Mouse (Mus musculus) lung, postnatal 4 days (tissue): ENCODE data around the gene Ndfip2.

Experiments used
- DNase-seq, 2 experiments: peaks; one replicate each; pipeline ENCODE4 v3.0.0; 2021

The Ndfip2 gene

DNA sequence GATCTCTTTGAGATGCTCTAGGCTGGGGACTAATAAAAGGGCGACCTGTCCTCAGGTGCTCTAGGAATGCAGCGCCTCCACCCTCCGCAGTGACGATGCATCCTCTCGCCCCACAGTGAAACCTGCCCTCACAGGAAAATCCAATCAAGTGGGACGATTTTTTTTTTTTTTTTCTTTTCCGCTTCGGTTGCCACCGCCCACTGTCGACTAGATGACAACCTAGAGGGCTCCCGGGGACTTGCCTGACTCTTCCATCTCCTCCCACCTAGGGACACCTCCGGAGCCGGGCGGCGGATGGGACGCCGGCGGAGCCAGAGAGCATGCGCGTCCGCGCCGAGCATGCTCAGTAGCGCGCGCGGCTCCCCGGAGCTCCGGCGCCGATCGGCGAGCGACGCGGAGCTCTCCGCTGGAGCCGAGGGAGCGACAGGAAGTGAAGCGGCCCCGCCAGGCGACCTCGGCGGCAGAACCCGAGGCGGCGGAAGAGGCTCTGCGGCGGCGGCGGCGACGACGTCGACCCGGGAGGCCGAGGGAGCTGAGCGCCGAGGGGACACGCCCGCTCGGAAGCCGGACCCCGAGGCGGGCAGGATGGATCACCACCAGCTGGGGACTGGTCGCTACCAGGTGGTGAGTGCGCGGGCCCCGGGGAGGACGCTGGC is at the start of gene Ndfip2:
Gene Ndfip2 (plus strand): TSS at position 195 of the 656 bp plus-strand sequence.
- peak; percentile 89 to 94 for DNase-seq

DNA sequence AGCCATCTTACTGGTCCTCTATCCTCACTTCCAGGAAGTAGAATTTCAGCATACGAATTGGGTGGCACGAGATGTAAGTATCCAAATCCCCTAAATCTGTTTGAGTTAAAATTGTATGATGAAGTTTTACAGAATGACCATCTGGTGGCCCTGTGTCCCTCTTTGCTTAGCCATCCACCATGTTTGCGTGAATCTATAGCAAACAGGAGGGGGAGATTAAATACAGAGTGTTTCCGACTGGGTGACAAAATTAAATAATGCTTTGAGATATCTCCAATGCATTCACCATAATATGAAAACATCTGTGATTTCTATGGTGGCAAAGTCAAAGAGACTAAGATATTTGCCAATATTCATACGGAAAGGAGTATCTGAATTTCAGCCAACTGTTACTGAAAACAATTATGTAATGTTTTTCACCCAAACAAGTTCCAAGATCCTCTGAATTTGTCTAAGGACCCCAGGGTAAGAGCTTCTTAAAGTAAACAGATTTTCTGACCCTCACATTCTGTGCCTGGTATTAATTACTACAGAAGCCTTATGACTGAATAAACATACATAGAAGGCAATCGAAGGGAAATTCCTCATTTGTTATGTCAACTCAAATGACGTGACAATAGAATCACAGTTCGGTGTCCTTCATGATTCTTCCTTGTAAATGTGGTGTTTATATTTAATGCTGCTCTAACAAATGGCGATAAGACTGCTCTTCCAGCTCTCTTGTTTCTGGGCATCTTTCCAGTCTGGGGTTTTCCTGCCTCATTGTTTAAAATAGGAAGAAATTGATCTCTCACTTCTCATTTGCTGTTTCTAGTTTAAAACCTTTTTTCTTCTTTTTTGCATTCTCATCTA is 38.6 kb upstream of the Ndfip2 start:
- DNase-seq: no peak

- no peak for DNase-seq
Observed at GRCm38 (mm10) chr14:105222240-105222639, 36.1 kb upstream of the Ndfip2 start.

- no peak for DNase-seq
Observed at GRCm38 (mm10) chr14:105225790-105226189, 32.6 kb upstream of the Ndfip2 start.

DNA sequence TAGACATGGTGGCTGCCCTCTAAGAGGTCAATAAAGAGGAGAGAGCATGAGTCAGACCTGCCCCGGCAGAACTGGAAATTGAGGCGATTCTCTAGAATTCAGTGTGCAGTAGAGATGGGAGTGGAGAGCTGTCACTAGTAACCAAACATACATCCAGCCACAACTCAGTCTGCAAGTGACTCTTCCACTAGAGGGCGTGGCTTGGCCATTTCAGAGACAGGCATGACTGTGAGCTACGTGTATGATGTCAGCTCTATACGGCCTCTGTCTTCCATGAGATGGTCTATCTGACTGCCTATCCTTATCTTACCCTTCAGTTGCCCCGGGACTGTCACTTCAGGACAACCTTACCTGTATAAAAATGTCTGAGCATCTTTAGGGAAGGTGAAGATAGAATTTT is 26.0 kb upstream of the Ndfip2 start:
- DNase-seq: peak in 1 of 2 experiments; percentile 12

- no peak for DNase-seq
Observed at GRCm38 (mm10) chr14:105236596-105236995, 21.8 kb upstream of the Ndfip2 start.

- no peak for DNase-seq
Observed at GRCm38 (mm10) chr14:105237736-105238135, 20.6 kb upstream of the Ndfip2 start.

DNA sequence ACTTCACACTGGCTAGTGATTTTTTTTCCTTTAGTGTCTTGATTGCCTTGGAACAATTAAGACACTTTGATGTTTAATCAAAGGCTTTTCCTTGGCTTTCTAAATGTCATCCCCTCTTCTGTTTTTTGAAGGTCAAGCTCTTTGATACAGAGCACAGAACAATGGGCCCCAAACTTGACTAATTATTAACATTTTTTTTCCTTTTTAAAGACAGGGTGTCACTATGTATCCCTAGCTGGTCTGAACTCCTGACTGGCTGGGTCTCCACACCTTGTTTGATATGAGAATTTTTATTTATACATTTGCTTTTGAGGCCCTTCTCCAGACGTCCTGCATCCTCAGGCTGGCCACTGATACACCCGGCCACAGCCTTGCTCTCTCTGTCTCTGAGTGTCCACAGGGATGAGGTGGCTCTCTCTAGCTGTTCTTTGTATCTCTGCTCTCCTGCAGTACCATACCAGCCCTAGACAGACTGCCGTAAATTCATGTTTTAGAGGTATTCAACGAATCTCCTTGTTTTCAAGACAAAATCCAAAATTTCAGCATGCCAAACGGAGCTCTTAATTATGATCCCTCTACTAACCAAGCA is 19.8 kb upstream of the Ndfip2 start:
- no peak for DNase-seq

DNA sequence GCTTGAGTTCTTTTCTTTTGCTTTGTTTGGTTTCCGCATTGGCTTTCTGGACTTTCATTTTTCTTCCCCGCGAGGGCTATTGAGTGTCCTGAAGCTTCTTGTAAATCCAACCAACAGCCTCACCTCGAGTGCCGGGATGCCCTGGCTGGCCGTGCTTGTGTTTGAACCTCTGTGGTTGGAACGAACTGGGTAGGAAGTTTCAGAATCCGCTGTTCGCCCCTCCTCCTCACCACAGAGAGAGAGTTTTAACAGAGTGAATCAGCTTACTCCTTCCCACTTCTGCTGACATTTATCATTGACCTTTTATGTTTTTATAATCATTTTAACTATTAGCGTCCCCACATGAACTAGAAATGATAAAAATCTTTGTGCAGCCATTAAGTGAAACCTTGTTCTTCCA is 18.3 kb upstream of the Ndfip2 start:
- DNase-seq: no peak

GRCm38 (mm10) chr14:105243805-105244443 is 14.4 kb upstream of the Ndfip2 start:
- DNase-seq: no peak

GRCm38 (mm10) chr14:105251038-105251437 is 7.3 kb upstream of the Ndfip2 start:
- no peak for DNase-seq

GRCm38 (mm10) chr14:105253304-105253703 is 5.1 kb upstream of the Ndfip2 start:
- no peak for DNase-seq

- DNase-seq: no peak
Observed at GRCm38 (mm10) chr14:105254401-105254800, 4.0 kb upstream of the Ndfip2 start.

- no peak for DNase-seq
Observed at GRCm38 (mm10) chr14:105255620-105256019, 2.8 kb upstream of the Ndfip2 start.

DNA sequence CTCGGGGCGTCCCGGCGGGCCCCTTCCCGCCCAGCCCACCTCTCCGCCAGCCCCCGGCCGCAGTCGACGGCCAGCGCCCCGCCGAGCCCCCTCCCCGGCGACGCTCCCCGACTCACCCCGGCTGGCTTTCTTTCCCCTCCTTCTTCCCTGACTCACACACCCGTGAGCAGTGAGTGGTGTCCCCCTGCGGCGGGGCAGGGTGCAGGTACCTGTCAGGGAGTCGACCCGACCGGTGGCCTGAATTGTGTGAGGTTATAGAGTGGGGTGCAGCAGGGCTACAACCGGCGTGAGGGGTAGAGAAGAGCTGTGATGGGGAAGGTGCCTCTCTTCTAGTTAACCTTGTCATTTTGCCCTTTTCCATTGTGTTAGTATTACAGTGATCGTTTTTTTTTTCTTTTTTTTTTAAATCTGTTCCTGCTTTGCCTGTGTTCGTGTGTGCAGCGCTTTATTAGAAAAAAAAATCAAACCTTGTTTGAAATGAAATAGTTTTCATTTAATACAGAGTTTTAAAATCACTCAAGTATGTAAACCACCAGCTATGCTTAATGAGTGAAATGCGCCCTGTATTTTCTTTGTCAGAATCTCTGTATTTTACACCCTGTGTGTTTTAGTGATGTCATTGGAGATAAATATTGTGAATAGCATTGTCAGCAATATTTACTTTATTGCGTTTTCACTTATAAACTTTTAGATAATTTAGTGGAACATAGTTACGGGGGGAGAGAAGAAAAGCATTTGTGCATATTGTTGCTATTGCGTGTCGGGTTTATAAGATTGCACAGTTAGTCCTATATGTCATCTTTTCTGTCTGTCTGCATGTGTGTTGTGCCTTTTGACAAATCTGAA is 885 bp downstream of the Ndfip2 start:
- peak in 1 of 2 experiments; percentile 56 for DNase-seq

GRCm38 (mm10) chr14:105262923-105263322 is 4.5 kb downstream of the Ndfip2 start:
- DNase-seq: no peak

GRCm38 (mm10) chr14:105267095-105267494 is 8.7 kb downstream of the Ndfip2 start:
- no peak for DNase-seq

DNA sequence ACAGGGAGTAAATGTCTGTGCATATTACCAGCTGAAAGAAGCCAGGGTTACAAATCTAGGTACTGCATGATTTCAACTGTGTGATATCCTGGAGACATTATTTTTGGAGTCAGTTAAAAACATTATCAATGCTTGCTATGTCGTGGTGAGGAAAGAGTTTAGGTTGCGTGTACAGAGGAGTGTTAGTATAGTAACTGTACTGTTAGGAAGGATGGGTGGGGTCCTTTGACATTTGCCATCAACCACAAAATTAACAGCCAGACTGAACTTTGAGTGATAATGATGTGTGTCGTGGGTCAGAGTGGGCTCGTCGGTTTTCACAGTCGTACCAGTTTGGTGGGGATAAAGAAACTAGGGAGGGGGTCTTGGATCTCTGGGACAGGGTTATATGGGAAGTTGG is 13.7 kb downstream of the Ndfip2 start:
- no peak for DNase-seq

- no peak for DNase-seq
Observed at GRCm38 (mm10) chr14:105272539-105272938, 14.2 kb downstream of the Ndfip2 start.

GRCm38 (mm10) chr14:105275196-105275595 is 16.8 kb downstream of the Ndfip2 start:
- no peak for DNase-seq

DNA sequence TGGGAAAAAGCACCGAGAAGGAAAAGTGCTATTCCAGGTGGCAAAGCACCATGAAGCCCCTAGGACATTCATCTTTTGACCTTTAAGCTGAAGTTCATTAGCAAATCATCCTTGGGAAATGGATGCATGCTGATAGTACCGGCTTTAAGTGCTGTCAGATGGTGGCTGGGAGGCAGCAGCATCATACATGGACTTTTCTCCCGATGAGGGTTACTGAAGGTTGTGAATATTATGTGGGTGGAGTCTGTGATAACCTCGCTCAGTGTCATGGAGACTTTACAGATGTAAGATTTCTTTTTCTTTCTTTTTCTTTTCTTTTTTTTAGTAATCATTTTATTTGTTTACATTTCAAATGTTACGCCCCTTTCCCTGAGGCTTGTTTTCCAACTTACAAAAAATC is 18.9 kb downstream of the Ndfip2 start:
- no peak for DNase-seq

DNA sequence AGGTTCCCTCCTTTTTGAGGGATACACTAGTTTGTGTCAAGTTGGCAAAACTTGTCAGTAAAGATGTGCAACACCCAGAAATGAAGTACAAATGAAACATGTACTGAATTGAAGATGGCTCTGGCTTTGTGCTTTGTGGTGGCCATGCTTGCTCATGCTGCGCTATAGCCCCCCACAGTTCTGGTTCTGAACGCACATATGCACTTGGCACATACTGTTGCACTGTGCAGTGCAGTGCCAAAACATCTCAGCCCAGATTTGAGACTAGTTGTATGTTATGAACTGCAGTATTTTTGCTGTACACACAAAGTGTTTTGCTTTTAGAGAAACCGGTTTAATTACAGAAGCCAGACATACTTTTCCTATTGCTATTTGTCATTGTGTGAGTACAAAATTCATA is 25.7 kb downstream of the Ndfip2 start:
- no peak for DNase-seq
